Mouse (Mus musculus) retina, embryonic 14.5 days (tissue): Measurements from ENCODE around the gene Fgfr4.
"Not testable (repeated sequence)": the region's sequence is repeated elsewhere in the genome, so short reads cannot be mapped to it uniquely, and the experiment has no call there.

Source experiments
- DNase-seq: peaks from one replicate; pipeline ENCODE4 v3.0.0-alpha.2; 2015; ENCODE audit warnings: low spot score

Gene Fgfr4

GRCm38 (mm10) chr13:55172336-55172770 is 19.9 kb downstream of the Fgfr4 start:
- no peak for DNase-seq

- no peak for DNase-seq
Measured at GRCm38 (mm10) chr13:55174347-55174746, 21.9 kb downstream of the Fgfr4 start.

- no peak for DNase-seq
Measured at GRCm38 (mm10) chr13:55176265-55176664, 23.8 kb downstream of the Fgfr4 start.

GRCm38 (mm10) chr13:55177903-55178496 is 25.6 kb downstream of the Fgfr4 start:
- DNase-seq, result no peak

- DNase-seq, result peak; percentile 92
Measured at GRCm38 (mm10) chr13:55178556-55178955, 26.1 kb downstream of the Fgfr4 start.

- no peak for DNase-seq
Measured at GRCm38 (mm10) chr13:55179591-55179990, 27.2 kb downstream of the Fgfr4 start.

- no peak for DNase-seq
Measured at GRCm38 (mm10) chr13:55181786-55182172, 29.3 kb downstream of the Fgfr4 start.

- DNase-seq, result peak; percentile 67
Measured at GRCm38 (mm10) chr13:55182173-55182894, 29.9 kb downstream of the Fgfr4 start.

- no peak for DNase-seq
Measured at GRCm38 (mm10) chr13:55183382-55183781, 30.9 kb downstream of the Fgfr4 start.

GRCm38 (mm10) chr13:55187062-55187461 is 34.6 kb downstream of the Fgfr4 start:
- DNase-seq, result not testable (repeated sequence)

GRCm38 (mm10) chr13:55189531-55190107 is 37.2 kb downstream of the Fgfr4 start:
- DNase-seq, result no peak

GRCm38 (mm10) chr13:55190121-55190868 is 37.9 kb downstream of the Fgfr4 start:
- peak; percentile 94 for DNase-seq

- no peak for DNase-seq
Measured at GRCm38 (mm10) chr13:55191535-55191934, 39.1 kb downstream of the Fgfr4 start.

GRCm38 (mm10) chr13:55202758-55203157 is 50.3 kb downstream of the Fgfr4 start:
- not testable (repeated sequence) for DNase-seq

GRCm38 (mm10) chr13:55203740-55204139 is 51.3 kb downstream of the Fgfr4 start:
- DNase-seq, result no peak

GRCm38 (mm10) chr13:55204667-55205389 is 52.4 kb downstream of the Fgfr4 start:
- DNase-seq, result no peak

- DNase-seq, result no peak
Measured at GRCm38 (mm10) chr13:55205448-55206205, 53.2 kb downstream of the Fgfr4 start.

GRCm38 (mm10) chr13:55208837-55209648 is 56.6 kb downstream of the Fgfr4 start:
- DNase-seq, result peak; percentile 26

GRCm38 (mm10) chr13:55209649-55210192 is 57.3 kb downstream of the Fgfr4 start, which contains the start of gene Nsd1:
Nsd1 (plus strand) TSS chr13:55209782.
- DNase-seq, result no peak
